Comparison of ENCODE assay signal across 15 mouse cellular contexts in genomic region chr13:42536501-42537210, GRCm38 (mm10).
DNase-seq lines count a peak whose midpoint lies in the region; ATAC-seq and TF ChIP-seq lines count a peak whose summit lies in the region.
"Had no signal": no experiment of that assay in that cellular context is flagged by ENCODE, and none has a peak within 500 bp of the region (broad histone marks: within the 10 kb centered on the region; RNA-seq: fewer than 3 reads in every experiment).

No protein-coding gene starts in this region.

- H3K36me3 ChIP-seq in forebrain, postnatal 0 days (ENCODE audit: insufficient read depth), result no peaks in the 10 kb centered on the region

- H3K9me3 ChIP-seq in forebrain, postnatal 0 days (ENCODE audit: low read length), result no peaks in the 10 kb centered on the region

- no peaks in the 10 kb centered on the region for H3K4me1 ChIP-seq in forebrain, postnatal 0 days (ENCODE audit: insufficient read depth)

- 61% methylated on average over 7 of the region's 7 CpGs for WGBS in forebrain, postnatal 0 days

- intact Hi-C loops in gastrocnemius, adult 2 months (cut with DNase I), result no loop called here
- intact Hi-C loops in heart, postnatal 14 days (cut with DNase I), result no loop called here
- intact Hi-C loops in left cerebral cortex, postnatal 25 days (cut with DNase I), result loop anchor here (5.0 kb wide), 2 partner anchors 134 to 234 kb away; partner anchors contain the start of gene Edn1

- H3K4me3 ChIP-seq in gastrocnemius, adult 2 months, result no peak overlapping the region
- no peak overlapping the region for H3K4me3 ChIP-seq in forebrain, postnatal 0 days (ENCODE audit: low read depth, low read length)

- H3K27me3 ChIP-seq in forebrain, postnatal 0 days (ENCODE audit: insufficient read depth, low read length), result no peaks in the 10 kb centered on the region

- H3K4me2 ChIP-seq in forebrain, postnatal 0 days (ENCODE audit: low read depth), result no peak overlapping the region

- TF ChIP-seq CTCF in gastrocnemius, adult 2 months (IDR thresholded peaks at IDR 0.05), result no peak
- TF ChIP-seq CTCF in forebrain, postnatal 0 days (IDR thresholded peaks at IDR 0.05; ENCODE audit: low read depth), result no peak

- no peak for ATAC-seq in forebrain, postnatal 0 days
- ATAC-seq: inflammation-experienced regulatory T-cells, adult 6 months had no signal

- DNase-seq in gastrocnemius, adult 2 months, result peak; percentile 36
- DNase-seq in gastrocnemius, adult 8-10 months (ENCODE audit: low spot score in 2 of 2), result no peak
- DNase-seq in brain, adult 2 months (ENCODE audit: low read depth, low spot score), result peak; percentile 84
- peak; percentile 18 to 27 for DNase-seq in heart, postnatal 14 days
- DNase-seq in left cerebral cortex, postnatal 25 days (ENCODE audit: low spot score in 2 of 2), result peak; percentile 36 to 89
- DNase-seq in forebrain, postnatal 0 days, result no peak
- no peak for DNase-seq in kidney, postnatal 25 days
- DNase-seq in spleen, postnatal 4 days (ENCODE audit: low spot score in 2 of 2), result no peak
- DNase-seq: adrenal gland, postnatal 10 days; cerebellum, adult 11 months; embryo, embryonic 11 days; kidney, postnatal 4 days had no signal

- peak overlapping the region; percentile 50 for H3K27ac ChIP-seq in gastrocnemius, adult 2 months
- H3K27ac ChIP-seq in forebrain, postnatal 0 days (ENCODE audit: low read depth, low read length), result no peak overlapping the region
- H3K27ac ChIP-seq: liver, embryonic 14.5 days; macrophage had no signal

- H3K9ac ChIP-seq in forebrain, postnatal 0 days, result no peak overlapping the region
- H3K9ac ChIP-seq: liver, embryonic 14.5 days had no signal

Comparison
In these comparisons a context has a peak if more than half of its experiments do, and no peak if none do; other contexts are left out.
1. DNase-seq: peak in gastrocnemius, adult 2 months (single experiment), brain, adult 2 months (single experiment), heart, postnatal 14 days (2 of 2) and left cerebral cortex, postnatal 25 days (2 of 2); none in gastrocnemius, adult 8-10 months (0 of 2), forebrain, postnatal 0 days (single experiment), kidney, postnatal 25 days (0 of 2) and spleen, postnatal 4 days (0 of 2).